Mouse (Mus musculus): ENCODE results near the gene Nfkbib. TPM values are rescaled to one million over a fixed set of nuclear protein-coding genes. Genes with fewer than 3 reads are reported as not detected.

The Nfkbib gene
- total RNA-seq, 1 experiment from 2014 or later: 23.5 TPM

GRCm38 (mm10) chr7:28775129-28775528 is 7.8 kb upstream of the Nfkbib start:
- ATAC-seq (ENCODE audit: extremely low read depth, insufficient number of reproducible peaks, low FRiP score, poor library complexity, severe bottlenecking): no peak

- ATAC-seq (ENCODE audit: extremely low read depth, insufficient number of reproducible peaks, low FRiP score, poor library complexity, severe bottlenecking): no peak
Measured at GRCm38 (mm10) chr7:28774164-28774563, 6.9 kb upstream of the Nfkbib start.

DNA sequence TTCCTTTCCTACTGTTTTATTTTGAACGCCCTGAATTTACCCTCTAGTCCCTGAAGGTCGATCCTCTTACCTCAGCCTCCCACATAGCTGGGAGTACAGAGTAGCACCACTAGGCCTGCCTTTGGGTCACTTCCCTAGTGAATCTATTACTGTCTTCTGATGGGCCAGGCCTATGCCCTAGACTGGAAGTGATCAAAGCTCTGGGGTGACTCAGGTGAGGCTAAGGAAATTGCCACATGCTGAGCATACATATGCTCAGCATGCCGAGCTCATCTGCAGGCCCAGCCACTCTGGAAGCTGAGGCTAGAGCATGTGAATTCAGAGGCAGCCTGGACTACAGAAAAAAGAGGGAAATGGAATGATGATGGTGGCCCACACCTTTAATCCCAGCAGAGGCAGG is 5.9 kb upstream of the Nfkbib start:
- ATAC-seq (ENCODE audit: extremely low read depth, insufficient number of reproducible peaks, low FRiP score, poor library complexity, severe bottlenecking): peak; percentile 20; the same call in 1 of the 2 replicates

DNA sequence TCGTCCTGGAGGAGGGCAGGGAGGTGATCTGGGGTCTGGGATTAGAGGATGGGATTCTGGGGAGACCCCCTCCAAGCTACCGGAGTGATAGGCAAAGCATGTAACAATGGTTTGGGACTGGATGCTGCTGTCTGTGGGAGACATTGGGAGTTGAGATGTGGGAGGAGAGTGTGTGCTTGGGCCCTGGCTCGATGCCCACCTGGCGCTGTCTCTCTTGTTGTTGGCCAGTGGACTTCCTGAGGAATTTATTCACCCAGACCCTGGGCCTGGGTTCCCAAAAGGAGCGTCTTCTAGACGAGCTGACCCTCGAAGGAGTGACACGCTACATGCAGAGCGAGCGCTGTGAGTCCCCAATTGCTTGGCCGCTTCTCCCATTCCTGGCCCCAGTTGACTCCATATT is 4.6 kb upstream of the Nfkbib start:
- no peak for ATAC-seq (ENCODE audit: extremely low read depth, insufficient number of reproducible peaks, low FRiP score, poor library complexity, severe bottlenecking)

DNA sequence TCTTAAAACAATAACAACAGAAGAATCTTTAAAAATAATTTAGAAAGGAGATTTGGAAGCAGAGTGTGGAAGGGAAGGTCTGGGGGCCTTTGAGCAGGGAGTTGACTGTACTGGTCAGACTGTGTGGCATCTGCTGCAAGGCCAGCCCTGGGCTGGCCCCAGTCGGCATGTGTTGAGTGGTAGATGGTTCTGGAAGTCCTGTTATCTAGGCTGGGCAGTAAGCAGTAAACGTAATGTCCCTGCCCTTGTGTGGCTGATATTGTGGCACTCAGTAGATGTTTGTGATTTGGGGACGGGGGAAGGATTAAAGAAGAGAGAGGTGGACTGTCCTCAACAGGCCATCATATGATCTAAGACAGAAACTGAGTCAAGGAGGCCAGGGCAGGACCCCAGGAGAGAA is 3.0 kb upstream of the Nfkbib start:
- ATAC-seq (ENCODE audit: extremely low read depth, insufficient number of reproducible peaks, low FRiP score, poor library complexity, severe bottlenecking): no peak

- no peak for ATAC-seq (ENCODE audit: extremely low read depth, insufficient number of reproducible peaks, low FRiP score, poor library complexity, severe bottlenecking)
Measured at GRCm38 (mm10) chr7:28769414-28769958, 2.2 kb upstream of the Nfkbib start.

DNA sequence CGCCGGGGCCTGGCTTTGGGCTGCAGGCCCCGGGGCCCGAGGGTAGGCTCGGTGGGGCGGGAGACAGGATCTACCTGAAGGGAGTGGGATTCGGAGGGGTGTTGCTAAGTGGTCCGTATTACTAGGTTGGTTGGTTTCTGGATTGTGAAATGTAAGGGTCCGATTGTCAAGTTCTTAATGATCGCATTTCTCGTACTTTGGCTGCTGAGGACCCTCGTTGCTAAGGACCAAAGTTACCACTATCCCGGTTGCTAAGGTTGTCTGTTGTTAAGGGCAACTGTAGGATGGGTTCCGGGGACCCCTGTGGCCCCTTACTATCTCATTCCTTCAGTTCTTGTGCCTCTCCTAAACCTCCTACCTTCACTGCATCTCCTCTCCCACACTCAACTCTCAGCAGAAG is 402 bp downstream of the Nfkbib start:
- no peak for ATAC-seq (ENCODE audit: extremely low read depth, insufficient number of reproducible peaks, low FRiP score, poor library complexity, severe bottlenecking)

DNA sequence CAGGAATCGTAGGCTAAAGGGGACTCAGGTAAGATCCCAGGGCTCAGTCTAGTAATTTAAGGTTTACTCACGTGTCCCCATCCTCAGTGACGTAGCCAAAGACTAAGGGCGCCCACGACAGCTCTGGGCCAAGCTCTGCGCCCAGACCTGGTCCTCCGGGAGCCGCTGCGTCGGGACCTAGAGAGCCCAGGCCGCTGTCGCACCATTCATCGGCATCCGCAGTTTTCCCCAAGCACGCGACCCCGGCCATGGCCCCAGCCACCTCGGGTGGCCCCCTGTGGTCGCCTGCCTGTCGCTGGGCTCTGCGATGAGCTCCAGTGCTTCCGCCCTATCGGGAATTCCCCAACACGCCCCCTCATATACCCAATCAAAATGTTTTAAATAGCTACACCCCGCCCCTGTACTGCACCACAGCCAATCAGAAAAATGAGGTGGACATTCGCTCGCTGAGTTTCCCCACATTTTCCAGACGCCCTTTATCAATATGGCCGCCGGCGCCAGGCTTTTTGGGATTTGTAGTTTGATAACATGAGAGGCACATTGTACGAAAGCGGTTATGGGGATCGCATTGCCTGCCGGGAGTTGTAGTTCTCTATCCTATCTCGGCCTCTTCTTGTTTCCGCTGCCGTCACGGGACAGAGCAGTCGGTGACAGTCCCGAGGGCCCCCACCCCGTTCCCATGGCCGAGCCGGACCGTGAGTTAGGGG is 986 bp downstream of the Nfkbib start, which contains the start of gene Sirt2:
Gene Sirt2, plus strand, starts transcription at position 563 of the 707 bp plus-strand sequence.
- ATAC-seq (ENCODE audit: extremely low read depth, insufficient number of reproducible peaks, low FRiP score, poor library complexity, severe bottlenecking): peak; percentile 96

DNA sequence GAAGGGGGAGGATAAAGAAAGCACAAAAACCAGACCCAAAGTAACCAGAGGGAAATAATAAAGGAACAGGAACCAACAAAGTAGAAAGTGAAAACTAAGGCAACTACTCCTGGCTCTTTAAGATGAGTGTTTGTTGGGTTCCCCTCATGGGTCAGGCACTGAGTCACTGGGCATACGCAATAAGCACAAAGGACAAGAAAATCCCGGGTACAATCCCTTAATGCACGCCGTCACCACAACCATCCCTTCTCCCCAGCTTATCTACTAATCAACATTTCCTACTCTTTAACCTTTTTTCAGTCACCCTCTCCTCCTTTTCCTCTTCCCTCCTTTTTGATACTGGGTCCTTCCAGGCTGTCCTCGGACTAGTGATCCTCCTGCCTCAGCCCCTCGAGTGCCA is 2.1 kb downstream of the Nfkbib start:
- ATAC-seq (ENCODE audit: extremely low read depth, insufficient number of reproducible peaks, low FRiP score, poor library complexity, severe bottlenecking): no peak

DNA sequence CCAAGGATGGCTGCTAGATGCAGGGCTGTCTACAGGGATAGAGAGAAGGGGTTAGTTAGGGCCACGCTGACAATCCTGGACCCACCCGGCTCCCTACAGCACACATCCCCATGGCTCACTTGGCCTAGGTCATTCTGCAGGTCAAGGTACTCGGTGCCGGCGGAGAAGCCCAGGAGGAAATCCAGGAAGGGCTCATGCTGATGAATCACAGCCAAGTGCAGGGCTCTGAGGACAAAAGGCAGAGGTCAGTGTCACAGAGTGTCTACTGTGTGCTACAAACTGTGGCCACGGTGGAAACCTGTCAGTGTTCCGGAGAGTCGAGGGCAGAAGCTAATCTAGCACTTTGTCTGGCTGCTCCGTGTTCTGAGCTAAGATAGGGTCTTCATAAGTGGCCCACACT is 5.4 kb downstream of the Nfkbib start:
- no peak for ATAC-seq (ENCODE audit: extremely low read depth, insufficient number of reproducible peaks, low FRiP score, poor library complexity, severe bottlenecking)

- ATAC-seq (ENCODE audit: extremely low read depth, insufficient number of reproducible peaks, low FRiP score, poor library complexity, severe bottlenecking): no peak
Measured at GRCm38 (mm10) chr7:28758623-28759022, 8.7 kb downstream of the Nfkbib start.

- ATAC-seq (ENCODE audit: extremely low read depth, insufficient number of reproducible peaks, low FRiP score, poor library complexity, severe bottlenecking): no peak
Measured at GRCm38 (mm10) chr7:28756079-28756478, 11.2 kb downstream of the Nfkbib start, which contains the start of gene Ccer2. Gene Ccer2, plus strand, starts transcription at chr7:28756174.

- no peak for ATAC-seq (ENCODE audit: extremely low read depth, insufficient number of reproducible peaks, low FRiP score, poor library complexity, severe bottlenecking)
Measured at GRCm38 (mm10) chr7:28749935-28750334, 17.4 kb downstream of the Nfkbib start.

GRCm38 (mm10) chr7:28741709-28742438 is 25.4 kb downstream of the Nfkbib start, which contains the start of the genes Mrps12 and Sars2:
Gene Mrps12, minus strand, starts transcription at chr7:28741820.
Gene Sars2, plus strand, starts transcription at chr7:28741992.
- peak; percentile 90 for ATAC-seq (ENCODE audit: extremely low read depth, insufficient number of reproducible peaks, low FRiP score, poor library complexity, severe bottlenecking)

DNA sequence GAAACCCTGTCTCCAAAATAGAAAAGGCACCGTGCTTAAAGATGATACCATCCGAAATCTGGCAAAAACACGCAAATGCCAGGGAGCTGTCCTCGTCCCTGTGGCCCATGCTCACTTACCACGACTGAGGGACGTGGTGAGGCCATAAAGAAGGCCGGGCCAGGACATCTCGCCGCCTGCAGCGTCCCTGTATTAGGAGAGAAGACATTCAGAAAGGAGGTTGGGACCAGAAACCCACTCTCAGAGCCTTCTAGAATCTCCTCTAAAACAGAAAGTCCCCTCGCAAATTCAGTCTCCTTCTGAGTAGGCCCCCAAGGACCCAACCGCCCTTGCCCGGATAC is 26.0 kb downstream of the Nfkbib start:
- ATAC-seq (ENCODE audit: extremely low read depth, insufficient number of reproducible peaks, low FRiP score, poor library complexity, severe bottlenecking): no peak

GRCm38 (mm10) chr7:28740949-28741348 is 26.4 kb downstream of the Nfkbib start:
- ATAC-seq (ENCODE audit: extremely low read depth, insufficient number of reproducible peaks, low FRiP score, poor library complexity, severe bottlenecking): no peak

GRCm38 (mm10) chr7:28739829-28740228 is 27.5 kb downstream of the Nfkbib start:
- ATAC-seq (ENCODE audit: extremely low read depth, insufficient number of reproducible peaks, low FRiP score, poor library complexity, severe bottlenecking): no peak

- ATAC-seq (ENCODE audit: extremely low read depth, insufficient number of reproducible peaks, low FRiP score, poor library complexity, severe bottlenecking): no peak
Measured at GRCm38 (mm10) chr7:28735701-28736100, 31.6 kb downstream of the Nfkbib start.

DNA sequence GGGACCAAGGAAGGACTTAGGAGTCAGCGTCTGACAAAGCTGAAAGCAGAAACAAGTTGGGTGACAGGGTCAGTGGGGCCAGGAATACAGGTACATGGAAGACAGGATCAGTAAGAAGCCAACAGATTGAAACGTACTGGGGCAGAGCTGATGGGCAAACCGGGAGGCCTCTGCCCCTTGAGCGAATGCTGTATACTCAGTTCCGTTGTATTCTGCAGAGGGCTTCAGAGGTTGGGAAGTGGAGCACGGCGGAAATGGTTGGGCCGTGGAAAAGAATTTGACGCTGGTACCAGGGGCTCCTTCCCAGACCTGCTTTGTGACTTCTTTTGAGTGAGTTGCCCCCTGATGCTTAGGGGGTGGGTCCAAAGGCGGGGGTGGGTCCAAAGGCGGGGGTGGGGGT is 34.1 kb downstream of the Nfkbib start:
- no peak for ATAC-seq (ENCODE audit: extremely low read depth, insufficient number of reproducible peaks, low FRiP score, poor library complexity, severe bottlenecking)
